Mouse (Mus musculus): ENCODE measurements around the gene Brinp1. TPM values are rescaled to one million over a fixed set of nuclear protein-coding genes. Genes with fewer than 3 reads are reported as not detected.
"Not testable (repeated sequence)": the region's sequence is repeated elsewhere in the genome, so short reads cannot be mapped to it uniquely, and the experiment has no call there.

Brinp1 gene
- polyA plus RNA-seq, 1 experiment from 2014 or later = 4.5 TPM

GRCm38 (mm10) chr4:68856868-68857267 is 97.3 kb downstream of the Brinp1 start:
- Histone ChIP-seq H3K27me3 (replicated peaks; ENCODE audit: control insufficient read depth, insufficient read depth, low read length) (no peaks in the 10 kb centered on the region), H3K9ac (ENCODE audit: low read depth, low read length) (no peak overlapping the region), H3K4me3 (ENCODE audit: low read length) (no peak overlapping the region), H3K4me2 (ENCODE audit: low read depth, low read length) (no peak overlapping the region), H3K36me3 (ENCODE audit: control insufficient read depth, insufficient read depth, low read length) (no peaks in the 10 kb centered on the region), H3K9me3 (ENCODE audit: control insufficient read depth, low read length) (no peaks in the 10 kb centered on the region), H3K4me1 (ENCODE audit: control insufficient read depth, insufficient read depth, low read length) (no peaks in the 10 kb centered on the region), H3K27ac (ENCODE audit: low read length) (no peak overlapping the region)
- 39% methylated on average over 1 of the region's 1 CpGs for WGBS
- ATAC-seq = no peak

DNA sequence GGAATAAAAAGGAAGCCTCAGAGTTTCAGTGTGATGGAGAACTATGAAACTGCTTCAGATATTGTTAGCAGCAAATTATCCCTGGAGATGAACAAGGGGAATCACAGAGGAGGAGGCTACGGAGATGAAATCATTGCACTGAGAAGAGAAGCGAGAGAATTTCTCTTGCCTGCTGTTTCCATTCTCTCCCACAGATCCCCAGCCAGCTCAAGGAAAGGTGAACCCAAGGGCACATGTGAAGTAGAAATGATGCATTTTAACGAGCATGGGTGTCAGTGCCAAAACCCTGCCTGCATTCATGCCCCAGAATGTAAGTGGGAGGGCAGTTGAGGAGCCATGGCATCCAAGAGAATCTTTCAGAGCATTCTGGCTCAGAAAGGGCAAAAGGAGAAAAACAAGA is 104.5 kb downstream of the Brinp1 start:
- WGBS = 48% methylated on average over 3 of the region's 3 CpGs
- H3K36me3 ChIP-seq (ENCODE audit: control insufficient read depth, insufficient read depth, low read length) = no peaks in the 10 kb centered on the region
- ATAC-seq = no peak
- no peaks in the 10 kb centered on the region for H3K4me1 ChIP-seq (ENCODE audit: control insufficient read depth, insufficient read depth, low read length)
- no peak overlapping the region for H3K9ac ChIP-seq (ENCODE audit: low read depth, low read length)
- no peak overlapping the region for H3K27ac ChIP-seq (ENCODE audit: low read length)
- no peak overlapping the region for H3K4me2 ChIP-seq (ENCODE audit: low read depth, low read length)
- H3K4me3 ChIP-seq (ENCODE audit: low read length) = no peak overlapping the region
- H3K27me3 ChIP-seq (replicated peaks; ENCODE audit: control insufficient read depth, insufficient read depth, low read length) = no peaks in the 10 kb centered on the region
- H3K9me3 ChIP-seq (ENCODE audit: control insufficient read depth, low read length) = no peaks in the 10 kb centered on the region

DNA sequence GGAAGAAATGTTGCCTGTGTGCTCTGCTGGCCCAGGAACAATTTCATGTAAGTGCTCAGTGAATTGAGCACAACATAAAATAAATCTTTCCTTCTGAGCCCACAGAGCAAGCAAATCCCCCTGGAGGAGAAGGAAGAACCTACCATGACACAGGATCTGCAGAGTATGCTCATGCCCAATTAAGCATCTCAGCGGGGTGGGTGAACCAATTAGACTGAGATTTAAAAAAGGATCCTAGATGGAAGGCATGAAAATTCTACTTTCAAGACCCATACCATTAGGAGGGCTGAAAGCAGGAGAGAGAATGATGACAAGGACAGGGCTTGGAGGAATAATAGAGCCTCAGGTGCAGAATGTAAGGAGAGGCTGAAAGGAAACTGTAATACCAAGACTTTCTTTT is 107.2 kb downstream of the Brinp1 start:
- no peak overlapping the region for H3K4me2 ChIP-seq (ENCODE audit: low read depth, low read length)
- no peak overlapping the region for H3K4me3 ChIP-seq (ENCODE audit: low read length)
- no peak overlapping the region for H3K9ac ChIP-seq (ENCODE audit: low read depth, low read length)
- no peaks in the 10 kb centered on the region for H3K36me3 ChIP-seq (ENCODE audit: control insufficient read depth, insufficient read depth, low read length)
- H3K27ac ChIP-seq (ENCODE audit: low read length) = no peak overlapping the region
- 80% methylated on average over 1 of the region's 1 CpGs for WGBS
- H3K27me3 ChIP-seq (replicated peaks; ENCODE audit: control insufficient read depth, insufficient read depth, low read length) = no peaks in the 10 kb centered on the region
- no peak for ATAC-seq
- H3K9me3 ChIP-seq (ENCODE audit: control insufficient read depth, low read length) = no peaks in the 10 kb centered on the region
- no peaks in the 10 kb centered on the region for H3K4me1 ChIP-seq (ENCODE audit: control insufficient read depth, insufficient read depth, low read length)

DNA sequence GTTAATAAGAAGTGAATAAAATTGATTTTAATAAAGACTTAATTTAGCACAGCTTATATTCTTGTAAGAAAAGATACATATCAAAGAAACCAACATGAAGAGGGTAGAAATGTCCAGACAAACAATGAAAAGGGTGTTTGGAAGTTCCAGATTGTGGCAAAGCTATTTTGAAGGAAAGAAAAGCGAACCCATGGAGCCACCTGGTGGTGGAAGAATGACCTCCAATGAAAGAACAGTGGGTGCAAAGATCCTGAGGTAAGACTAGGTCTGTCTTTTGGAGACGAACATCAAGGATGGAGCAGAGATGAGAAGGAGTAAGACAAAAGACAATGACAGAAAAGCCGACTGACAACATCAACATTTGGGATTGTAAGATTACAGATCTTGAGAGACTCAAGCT is 108.2 kb downstream of the Brinp1 start:
- no peaks in the 10 kb centered on the region for H3K9me3 ChIP-seq (ENCODE audit: control insufficient read depth, low read length)
- H3K4me2 ChIP-seq (ENCODE audit: low read depth, low read length) = no peak overlapping the region

GRCm38 (mm10) chr4:68813997-68814396 is 140.2 kb downstream of the Brinp1 start:
- H3K4me1 ChIP-seq (ENCODE audit: control insufficient read depth, insufficient read depth, low read length); H3K27ac ChIP-seq (ENCODE audit: low read length); H3K4me3 ChIP-seq (ENCODE audit: low read length); H3K4me2 ChIP-seq (ENCODE audit: low read depth, low read length); H3K36me3 ChIP-seq (ENCODE audit: control insufficient read depth, insufficient read depth, low read length); ATAC-seq; H3K27me3 ChIP-seq (replicated peaks; ENCODE audit: control insufficient read depth, insufficient read depth, low read length); H3K9me3 ChIP-seq (ENCODE audit: control insufficient read depth, low read length); H3K9ac ChIP-seq (ENCODE audit: low read depth, low read length): not testable (repeated sequence)

More for the DNA sequence above, 108.2 kb downstream of the Brinp1 start:
- no peak overlapping the region for H3K9ac ChIP-seq (ENCODE audit: low read depth, low read length)
- H3K4me1 ChIP-seq (ENCODE audit: control insufficient read depth, insufficient read depth, low read length) = no peaks in the 10 kb centered on the region
- ATAC-seq = no peak
- no peaks in the 10 kb centered on the region for H3K36me3 ChIP-seq (ENCODE audit: control insufficient read depth, insufficient read depth, low read length)
- H3K27me3 ChIP-seq (replicated peaks; ENCODE audit: control insufficient read depth, insufficient read depth, low read length) = no peaks in the 10 kb centered on the region
- H3K27ac ChIP-seq (ENCODE audit: low read length) = no peak overlapping the region
- no peak overlapping the region for H3K4me3 ChIP-seq (ENCODE audit: low read length)
- WGBS = 56% methylated on average over 3 of the region's 3 CpGs

DNA sequence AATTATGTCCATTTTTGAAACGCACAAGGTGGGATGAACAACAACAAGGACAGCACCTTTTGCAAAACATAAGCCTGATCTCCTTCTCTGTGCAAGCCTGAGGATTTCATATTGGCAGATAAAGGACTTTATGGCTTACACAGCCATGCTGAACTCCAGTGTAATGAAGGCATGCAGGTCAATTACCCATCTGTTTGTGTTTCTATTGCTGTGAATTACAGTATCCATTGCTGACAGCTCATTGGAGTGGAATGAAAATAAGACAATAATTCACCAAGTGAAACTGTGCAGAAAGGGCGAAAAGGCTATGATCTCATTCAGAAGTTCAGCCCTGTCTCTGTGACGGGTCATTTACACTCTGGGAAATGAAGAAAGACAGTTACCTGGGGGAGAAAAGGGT is 147.7 kb downstream of the Brinp1 start:
- H3K9ac ChIP-seq (ENCODE audit: low read depth, low read length) = no peak overlapping the region
- H3K4me3 ChIP-seq (ENCODE audit: low read length) = no peak overlapping the region
- H3K36me3 ChIP-seq (ENCODE audit: control insufficient read depth, insufficient read depth, low read length) = no peaks in the 10 kb centered on the region
- 58% methylated on average over 3 of the region's 3 CpGs for WGBS
- no peak overlapping the region for H3K4me2 ChIP-seq (ENCODE audit: low read depth, low read length)
- ATAC-seq = no peak
- H3K27me3 ChIP-seq (replicated peaks; ENCODE audit: control insufficient read depth, insufficient read depth, low read length) = no peaks in the 10 kb centered on the region
- no peak overlapping the region for H3K27ac ChIP-seq (ENCODE audit: low read length)
- H3K9me3 ChIP-seq (ENCODE audit: control insufficient read depth, low read length) = no peaks in the 10 kb centered on the region
- no peaks in the 10 kb centered on the region for H3K4me1 ChIP-seq (ENCODE audit: control insufficient read depth, insufficient read depth, low read length)

- no peak for ATAC-seq
- H3K36me3 ChIP-seq (ENCODE audit: control insufficient read depth, insufficient read depth, low read length) = no peaks in the 10 kb centered on the region
- WGBS = 60% methylated on average over 6 of the region's 6 CpGs
- no peaks in the 10 kb centered on the region for H3K27me3 ChIP-seq (replicated peaks; ENCODE audit: control insufficient read depth, insufficient read depth, low read length)
- no peak overlapping the region for H3K9ac ChIP-seq (ENCODE audit: low read depth, low read length)
- no peak overlapping the region for H3K27ac ChIP-seq (ENCODE audit: low read length)
- H3K4me1 ChIP-seq (ENCODE audit: control insufficient read depth, insufficient read depth, low read length) = no peaks in the 10 kb centered on the region
- H3K4me3 ChIP-seq (ENCODE audit: low read length) = no peak overlapping the region
- H3K9me3 ChIP-seq (ENCODE audit: control insufficient read depth, low read length) = no peaks in the 10 kb centered on the region
- H3K4me2 ChIP-seq (ENCODE audit: low read depth, low read length) = no peak overlapping the region
Observed at GRCm38 (mm10) chr4:68801923-68802855, 152.0 kb downstream of the Brinp1 start.

DNA sequence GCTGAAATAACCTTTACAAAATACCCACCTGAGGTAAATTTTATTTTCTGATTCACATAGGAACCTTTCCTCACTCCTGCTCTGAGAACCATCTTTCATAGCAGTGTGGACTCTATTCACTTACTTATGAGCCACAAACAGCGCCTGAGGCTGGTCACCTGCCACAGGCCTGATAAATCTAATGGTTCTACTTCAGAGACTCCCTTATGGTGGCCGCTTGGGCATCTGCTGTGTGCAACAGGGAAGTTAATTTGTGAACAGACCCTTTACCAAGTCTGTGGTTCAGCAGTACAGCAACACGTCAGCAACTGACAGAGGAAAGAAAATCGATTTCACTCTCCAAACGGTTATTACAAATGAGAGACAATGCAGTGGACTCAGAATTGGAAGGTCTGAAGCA is 164.2 kb downstream of the Brinp1 start:
- no peak overlapping the region for H3K4me2 ChIP-seq (ENCODE audit: low read depth, low read length)
- no peak overlapping the region for H3K27ac ChIP-seq (ENCODE audit: low read length)
- H3K27me3 ChIP-seq (replicated peaks; ENCODE audit: control insufficient read depth, insufficient read depth, low read length) = no peaks in the 10 kb centered on the region
- WGBS = 80% methylated on average over 5 of the region's 5 CpGs
- H3K9me3 ChIP-seq (ENCODE audit: control insufficient read depth, low read length) = no peaks in the 10 kb centered on the region
- no peak overlapping the region for H3K9ac ChIP-seq (ENCODE audit: low read depth, low read length)
- ATAC-seq = no peak
- no peaks in the 10 kb centered on the region for H3K4me1 ChIP-seq (ENCODE audit: control insufficient read depth, insufficient read depth, low read length)
- no peaks in the 10 kb centered on the region for H3K36me3 ChIP-seq (ENCODE audit: control insufficient read depth, insufficient read depth, low read length)
- no peak overlapping the region for H3K4me3 ChIP-seq (ENCODE audit: low read length)

DNA sequence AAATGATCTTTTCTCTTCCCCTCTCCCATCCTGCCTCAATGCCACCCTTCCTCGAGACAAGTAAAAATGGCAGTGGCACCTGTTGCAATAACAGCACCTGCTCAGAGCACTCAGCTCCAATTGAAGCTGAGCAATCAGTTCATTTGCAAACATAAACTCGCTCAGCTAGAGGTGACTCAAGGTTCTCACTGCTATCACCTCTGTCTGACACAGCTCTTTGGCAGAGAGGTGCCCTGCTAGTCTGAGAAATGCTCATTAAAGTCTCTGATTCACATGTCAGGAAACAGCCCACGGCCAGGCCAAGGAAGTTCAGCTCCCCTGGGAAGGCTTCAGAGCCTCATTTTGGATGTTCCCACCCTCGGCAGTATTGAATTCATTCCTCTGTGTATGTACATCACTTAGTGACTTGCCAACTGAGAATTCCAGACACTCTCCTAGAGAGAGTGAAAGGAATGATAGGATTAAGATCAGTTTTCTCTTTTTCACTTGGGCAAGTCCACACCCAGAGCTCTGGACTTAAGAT is 165.7 kb downstream of the Brinp1 start:
- Histone ChIP-seq H3K36me3 (ENCODE audit: control insufficient read depth, insufficient read depth, low read length) (no peaks in the 10 kb centered on the region), H3K27me3 (replicated peaks; ENCODE audit: control insufficient read depth, insufficient read depth, low read length) (no peaks in the 10 kb centered on the region), H3K4me1 (ENCODE audit: control insufficient read depth, insufficient read depth, low read length) (no peaks in the 10 kb centered on the region), H3K4me3 (ENCODE audit: low read length) (no peak overlapping the region), H3K9me3 (ENCODE audit: control insufficient read depth, low read length) (no peaks in the 10 kb centered on the region), H3K9ac (ENCODE audit: low read depth, low read length) (no peak overlapping the region), H3K4me2 (ENCODE audit: low read depth, low read length) (no peak overlapping the region), H3K27ac (ENCODE audit: low read length) (no peak overlapping the region)
- 48% methylated on average over 4 of the region's 4 CpGs for WGBS
- ATAC-seq = no peak
